Mouse (Mus musculus): ENCODE measurements at regions not wholly inside any gene's neighbourhood (a gene's known extent, or its start where the extent isn't known, plus 50 kb on each side); places are given as distances from the start of the nearest gene placed in this dataset.

GRCm38 (mm10) chr14:99411835-99412234 lies 113.3 kb downstream of the Klf5 start:
- Histone ChIP-seq H3K27me3 (ENCODE audit: control insufficient read depth, insufficient read depth, low read length) (no peaks in the 10 kb centered on the region), H3K79me2 (ENCODE audit: control insufficient read depth, insufficient read depth, low read length) (no peaks in the 10 kb centered on the region), H3K4me3 (ENCODE audit: insufficient read depth, low read depth, low read length) (no peak overlapping the region), H3K4me1 (ENCODE audit: control insufficient read depth, insufficient read depth, low read length) (no peaks in the 10 kb centered on the region), H3K27ac (replicated peaks; ENCODE audit: insufficient read depth, low read depth, low read length) (no peak overlapping the region), H3K9ac (ENCODE audit: low read depth, low read length) (no peak overlapping the region), H3K36me3 (ENCODE audit: control insufficient read depth, insufficient read depth, low read length) (no peaks in the 10 kb centered on the region)
- no peak for TF ChIP-seq CTCF (IDR thresholded peaks at IDR 0.05; ENCODE audit: low read depth, low read length)
- no peak for TF ChIP-seq POLR2A (IDR thresholded peaks at IDR 0.05; ENCODE audit: extremely low read depth, insufficient read depth, low read length)
- DNase-seq (ENCODE audit: extremely low read depth, low read depth, low spot score): no peak
- 32% methylated on average over 5 of the region's 5 CpGs for WGBS

- Histone ChIP-seq H3K9ac (ENCODE audit: low read depth, low read length) (no peak overlapping the region), H3K36me3 (ENCODE audit: control insufficient read depth, insufficient read depth, low read length) (no peaks in the 10 kb centered on the region), H3K4me1 (ENCODE audit: control insufficient read depth, insufficient read depth, low read length) (no peaks in the 10 kb centered on the region), H3K27me3 (ENCODE audit: control insufficient read depth, insufficient read depth, low read length) (no peaks in the 10 kb centered on the region), H3K79me2 (ENCODE audit: control insufficient read depth, insufficient read depth, low read length) (no peaks in the 10 kb centered on the region), H3K27ac (replicated peaks; ENCODE audit: insufficient read depth, low read depth, low read length) (no peak overlapping the region), H3K4me3 (ENCODE audit: insufficient read depth, low read depth, low read length) (no peak overlapping the region)
- TF ChIP-seq CTCF (IDR thresholded peaks at IDR 0.05; ENCODE audit: low read depth, low read length) (no peak), POLR2A (IDR thresholded peaks at IDR 0.05; ENCODE audit: extremely low read depth, insufficient read depth, low read length) (no peak)
- WGBS: 60% methylated on average over 3 of the region's 3 CpGs
- DNase-seq (ENCODE audit: extremely low read depth, low read depth, low spot score): no peak
Measured at GRCm38 (mm10) chr14:99416169-99416568, 117.7 kb downstream of the Klf5 start.

GRCm38 (mm10) chr14:99418970-99419369 lies 120.5 kb downstream of the Klf5 start:
- H3K27ac ChIP-seq (replicated peaks; ENCODE audit: insufficient read depth, low read depth, low read length): no peak overlapping the region
- no peak overlapping the region for H3K4me3 ChIP-seq (ENCODE audit: insufficient read depth, low read depth, low read length)
- WGBS: 91% methylated on average over 5 of the region's 5 CpGs
- H3K79me2 ChIP-seq (ENCODE audit: control insufficient read depth, insufficient read depth, low read length): no peaks in the 10 kb centered on the region
- H3K4me1 ChIP-seq (ENCODE audit: control insufficient read depth, insufficient read depth, low read length): no peaks in the 10 kb centered on the region
- no peaks in the 10 kb centered on the region for H3K27me3 ChIP-seq (ENCODE audit: control insufficient read depth, insufficient read depth, low read length)
- H3K36me3 ChIP-seq (ENCODE audit: control insufficient read depth, insufficient read depth, low read length): no peaks in the 10 kb centered on the region
- TF ChIP-seq POLR2A (IDR thresholded peaks at IDR 0.05; ENCODE audit: extremely low read depth, insufficient read depth, low read length) (no peak), CTCF (IDR thresholded peaks at IDR 0.05; ENCODE audit: low read depth, low read length) (no peak)
- no peak overlapping the region for H3K9ac ChIP-seq (ENCODE audit: low read depth, low read length)
- DNase-seq (ENCODE audit: extremely low read depth, low read depth, low spot score): no peak

DNA sequence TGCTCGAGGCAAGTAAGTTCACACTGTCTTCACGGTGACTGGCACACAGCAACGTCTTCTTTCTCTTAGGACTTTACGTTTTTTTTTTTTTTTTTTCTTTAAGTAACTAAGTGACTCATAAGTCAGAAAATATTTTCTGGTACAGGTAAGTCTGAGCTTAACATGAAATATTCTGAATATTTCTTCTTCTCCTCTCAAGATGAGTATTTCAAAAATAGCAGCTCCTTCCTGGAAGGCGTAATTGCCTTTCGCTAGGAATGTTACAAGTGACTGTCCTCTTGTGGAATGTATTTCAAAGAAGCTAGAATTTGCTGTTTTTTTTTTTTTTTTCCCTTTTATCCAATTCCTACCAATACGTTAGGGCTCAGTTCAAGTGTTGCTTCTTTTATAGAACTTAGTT lies 124.8 kb downstream of the Klf5 start:
- TF ChIP-seq CTCF (IDR thresholded peaks at IDR 0.05; ENCODE audit: low read depth, low read length): no peak
- no peak for TF ChIP-seq POLR2A (IDR thresholded peaks at IDR 0.05; ENCODE audit: extremely low read depth, insufficient read depth, low read length)
- no peaks in the 10 kb centered on the region for H3K27me3 ChIP-seq (ENCODE audit: control insufficient read depth, insufficient read depth, low read length)
- no peak for DNase-seq (ENCODE audit: extremely low read depth, low read depth, low spot score)
- no peaks in the 10 kb centered on the region for H3K79me2 ChIP-seq (ENCODE audit: control insufficient read depth, insufficient read depth, low read length)
- 63% methylated on average over 7 of the region's 7 CpGs for WGBS
- H3K9ac ChIP-seq (ENCODE audit: low read depth, low read length): no peak overlapping the region
- H3K36me3 ChIP-seq (ENCODE audit: control insufficient read depth, insufficient read depth, low read length): no peaks in the 10 kb centered on the region
- no peaks in the 10 kb centered on the region for H3K4me1 ChIP-seq (ENCODE audit: control insufficient read depth, insufficient read depth, low read length)
- H3K4me3 ChIP-seq (ENCODE audit: insufficient read depth, low read depth, low read length): no peak overlapping the region
- no peak overlapping the region for H3K27ac ChIP-seq (replicated peaks; ENCODE audit: insufficient read depth, low read depth, low read length)

GRCm38 (mm10) chr14:99427049-99427448 lies 128.6 kb downstream of the Klf5 start:
- 92% methylated on average over 3 of the region's 3 CpGs for WGBS

GRCm38 (mm10) chr14:99430323-99430722 lies 131.8 kb downstream of the Klf5 start:
- H3K27me3 ChIP-seq (ENCODE audit: control insufficient read depth, insufficient read depth, low read length): no peaks in the 10 kb centered on the region
- H3K4me1 ChIP-seq (ENCODE audit: control insufficient read depth, insufficient read depth, low read length): no peaks in the 10 kb centered on the region
- no peak overlapping the region for H3K9ac ChIP-seq (ENCODE audit: low read depth, low read length)
- H3K36me3 ChIP-seq (ENCODE audit: control insufficient read depth, insufficient read depth, low read length): no peaks in the 10 kb centered on the region
- 75% methylated on average over 4 of the region's 4 CpGs for WGBS
- no peak overlapping the region for H3K27ac ChIP-seq (replicated peaks; ENCODE audit: insufficient read depth, low read depth, low read length)
- no peak for DNase-seq (ENCODE audit: extremely low read depth, low read depth, low spot score)
- H3K79me2 ChIP-seq (ENCODE audit: control insufficient read depth, insufficient read depth, low read length): no peaks in the 10 kb centered on the region
- no peak overlapping the region for H3K4me3 ChIP-seq (ENCODE audit: insufficient read depth, low read depth, low read length)
- no peak for TF ChIP-seq CTCF (IDR thresholded peaks at IDR 0.05; ENCODE audit: low read depth, low read length)
- TF ChIP-seq POLR2A (IDR thresholded peaks at IDR 0.05; ENCODE audit: extremely low read depth, insufficient read depth, low read length): no peak

More at GRCm38 (mm10) chr14:99427049-99427448, 128.6 kb downstream of the Klf5 start:
- H3K4me1 ChIP-seq (ENCODE audit: control insufficient read depth, insufficient read depth, low read length): no peaks in the 10 kb centered on the region
- H3K36me3 ChIP-seq (ENCODE audit: control insufficient read depth, insufficient read depth, low read length): no peaks in the 10 kb centered on the region
- no peak overlapping the region for H3K27ac ChIP-seq (replicated peaks; ENCODE audit: insufficient read depth, low read depth, low read length)
- H3K9ac ChIP-seq (ENCODE audit: low read depth, low read length): no peak overlapping the region
- no peaks in the 10 kb centered on the region for H3K27me3 ChIP-seq (ENCODE audit: control insufficient read depth, insufficient read depth, low read length)
- no peak for DNase-seq (ENCODE audit: extremely low read depth, low read depth, low spot score)
- no peak for TF ChIP-seq CTCF (IDR thresholded peaks at IDR 0.05; ENCODE audit: low read depth, low read length)
- TF ChIP-seq POLR2A (IDR thresholded peaks at IDR 0.05; ENCODE audit: extremely low read depth, insufficient read depth, low read length): no peak
- H3K79me2 ChIP-seq (ENCODE audit: control insufficient read depth, insufficient read depth, low read length): no peaks in the 10 kb centered on the region
- H3K4me3 ChIP-seq (ENCODE audit: insufficient read depth, low read depth, low read length): no peak overlapping the region
